Mouse (Mus musculus): ENCODE measurements at regions not wholly inside any gene's neighbourhood (a gene's known extent, or its start where the extent isn't known, plus 50 kb on each side); places are given as distances from the start of the nearest gene placed in this dataset.
A peak's percentile ranks its signal among the peaks of the same experiment; 100 is the strongest.

DNA sequence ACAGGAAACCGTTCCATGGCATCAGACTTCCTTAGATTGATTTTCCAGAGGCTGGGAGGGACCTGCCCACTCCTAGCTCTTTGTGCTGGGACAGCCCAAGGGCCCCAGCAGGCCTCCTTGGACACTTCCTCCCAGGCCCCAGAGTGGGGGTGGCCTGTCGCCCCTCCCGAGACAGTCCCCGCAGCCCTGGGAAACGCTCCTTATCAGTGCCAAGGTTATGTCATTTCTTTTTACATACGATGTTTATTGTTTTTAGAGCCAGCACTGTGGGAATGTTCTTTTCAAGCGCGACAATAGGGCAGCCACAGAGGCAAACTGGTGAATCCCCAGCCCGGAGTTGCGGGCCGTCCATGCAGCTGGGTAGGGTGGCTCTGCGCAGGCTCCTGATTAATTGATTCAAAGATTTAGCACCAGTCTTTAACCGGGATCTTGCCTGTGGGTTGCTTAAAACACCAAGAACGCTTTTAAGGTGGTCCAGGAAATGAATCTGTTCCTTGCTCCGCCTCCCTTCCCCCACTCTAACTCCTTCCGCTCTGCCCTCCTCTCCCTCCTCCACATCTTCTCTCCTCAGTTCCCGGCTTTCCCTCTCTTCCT lies 304.4 kb upstream of the Arglu1 start:
- Histone ChIP-seq H3K4me3 (ENCODE audit: low read depth, low read length) (peak overlapping the region; percentile 30), H3K4me2 (ENCODE audit: low read length) (peak overlapping the region; percentile 64), H3K4me1 (ENCODE audit: control insufficient read depth, insufficient read depth, low read length) (peaks cover 16% of the 10 kb centered on the region; the same call in 1 of the 2 replicates), H3K36me3 (ENCODE audit: control insufficient read depth, insufficient read depth, low read length) (no peaks in the 10 kb centered on the region), H3K27me3 (replicated peaks; ENCODE audit: control insufficient read depth, insufficient read depth, low read length) (no peaks in the 10 kb centered on the region), H3K9me3 (replicated peaks; ENCODE audit: control insufficient read depth, low read length) (no peaks in the 10 kb centered on the region), H3K9ac (ENCODE audit: low read length) (peak overlapping the region; percentile 60), H3K27ac (ENCODE audit: low read depth, low read length) (peak overlapping the region; percentile 56; the same call in 1 of the 2 replicates)
- DNase-seq (ENCODE audit: low spot score) (peak; percentile 59), ATAC-seq (peak; percentile 66)
- under 1% methylated on average over 17 of the region's 17 CpGs for WGBS

DNA sequence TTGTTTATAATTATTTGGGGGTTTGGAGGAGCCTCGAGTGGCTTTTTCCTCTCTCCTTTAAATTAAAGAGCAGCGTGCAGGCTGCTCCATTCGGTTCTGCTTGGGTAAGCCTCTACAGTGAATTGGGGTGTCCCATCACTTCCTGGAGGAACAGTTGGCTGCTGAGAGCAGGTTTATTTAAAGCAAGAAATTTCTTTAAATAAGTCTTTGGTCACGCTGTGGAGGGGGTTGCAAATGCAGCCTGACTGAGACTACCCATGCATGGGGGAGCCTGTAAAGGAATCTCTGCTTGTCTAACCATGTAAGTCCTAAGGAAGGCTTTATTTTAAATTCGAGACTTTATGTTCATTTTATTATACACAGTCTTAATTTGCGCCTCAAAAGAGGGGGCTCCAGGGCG lies 303.7 kb upstream of the Arglu1 start:
- H3K4me3 ChIP-seq (ENCODE audit: low read depth, low read length) = 0 out of 2 replicates have a peak overlapping the region, but pooled peaks have one; percentile 30
- H3K4me1 ChIP-seq (ENCODE audit: control insufficient read depth, insufficient read depth, low read length) = peaks cover 16% of the 10 kb centered on the region; the same call in 1 of the 2 replicates
- no peaks in the 10 kb centered on the region for H3K9me3 ChIP-seq (replicated peaks; ENCODE audit: control insufficient read depth, low read length)
- H3K36me3 ChIP-seq (ENCODE audit: control insufficient read depth, insufficient read depth, low read length) = no peaks in the 10 kb centered on the region
- H3K27ac ChIP-seq (ENCODE audit: low read depth, low read length) = no peak overlapping the region
- DNase-seq (ENCODE audit: low spot score) = no peak
- peak overlapping the region; percentile 60; the same call in 1 of the 2 replicates for H3K9ac ChIP-seq (ENCODE audit: low read length)
- H3K27me3 ChIP-seq (replicated peaks; ENCODE audit: control insufficient read depth, insufficient read depth, low read length) = no peaks in the 10 kb centered on the region
- ATAC-seq = peak; percentile 13; the same call in 1 of the 2 replicates
- H3K4me2 ChIP-seq (ENCODE audit: low read length) = peak overlapping the region; percentile 64; the same call in 1 of the 2 replicates
- 8% methylated on average over 7 of the region's 7 CpGs for WGBS

DNA sequence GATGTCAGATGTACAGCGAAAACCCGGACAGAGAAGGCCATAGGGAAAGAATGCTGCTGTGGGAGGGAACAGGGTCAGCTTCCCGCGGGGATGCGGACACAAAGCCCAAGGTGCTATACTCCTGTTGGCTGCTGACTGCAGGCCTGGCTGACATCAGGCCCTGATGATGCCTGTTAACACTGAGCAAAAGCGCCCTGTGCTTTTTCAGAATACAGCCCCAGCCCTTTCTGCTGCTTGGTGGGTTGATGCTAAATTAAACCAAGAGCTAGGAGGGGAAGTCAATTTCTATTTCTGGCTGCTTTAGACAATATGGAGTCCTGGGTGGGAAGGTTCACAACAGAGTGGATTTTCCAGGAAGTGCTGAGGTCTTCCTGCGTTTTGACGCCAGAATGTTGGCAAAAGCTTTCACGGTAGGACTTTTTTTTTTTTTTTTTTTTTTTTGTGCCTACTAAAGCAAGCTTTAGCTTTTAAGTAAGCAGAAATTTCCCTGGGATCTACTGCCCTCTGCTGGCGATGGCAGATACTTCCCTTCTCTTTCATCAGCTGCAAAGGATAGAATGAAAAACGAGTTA lies 302.2 kb upstream of the Arglu1 start:
- peak; percentile 94 for DNase-seq (ENCODE audit: low spot score)
- peak overlapping the region; percentile 30; the same call in 1 of the 2 replicates for H3K4me2 ChIP-seq (ENCODE audit: low read length)
- no peak overlapping the region for H3K4me3 ChIP-seq (ENCODE audit: low read depth, low read length)
- no peaks in the 10 kb centered on the region for H3K9me3 ChIP-seq (replicated peaks; ENCODE audit: control insufficient read depth, low read length)
- no peaks in the 10 kb centered on the region for H3K27me3 ChIP-seq (replicated peaks; ENCODE audit: control insufficient read depth, insufficient read depth, low read length)
- WGBS = 9% methylated on average over 11 of the region's 11 CpGs
- peak; percentile 36; the same call in 1 of the 2 replicates for ATAC-seq
- no peaks in the 10 kb centered on the region for H3K36me3 ChIP-seq (ENCODE audit: control insufficient read depth, insufficient read depth, low read length)
- no peak overlapping the region for H3K27ac ChIP-seq (ENCODE audit: low read depth, low read length)
- no peak overlapping the region; the same call in 1 of the 2 replicates for H3K9ac ChIP-seq (ENCODE audit: low read length)
- H3K4me1 ChIP-seq (ENCODE audit: control insufficient read depth, insufficient read depth, low read length) = peaks cover 16% of the 10 kb centered on the region; the same call in 1 of the 2 replicates

DNA sequence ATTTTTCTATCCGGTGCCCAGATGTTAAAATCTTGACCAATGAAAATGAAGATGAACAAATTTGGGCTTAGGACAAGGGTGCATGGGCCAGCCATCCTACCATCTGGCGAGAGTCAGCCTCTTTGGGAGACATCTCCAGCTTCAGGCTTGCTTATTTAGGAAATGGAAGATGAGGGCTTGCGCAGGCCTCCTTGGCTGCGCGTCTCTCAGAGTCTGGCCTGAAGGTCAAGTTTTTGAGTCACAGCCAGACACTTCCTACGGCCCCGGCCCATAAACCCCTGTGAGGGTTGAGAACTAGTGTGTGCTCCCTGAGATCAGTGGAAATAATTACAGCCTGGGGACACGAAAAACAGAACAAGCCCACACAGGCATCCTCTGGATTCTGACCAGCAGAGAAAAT lies 300.7 kb upstream of the Arglu1 start:
- no peaks in the 10 kb centered on the region for H3K27me3 ChIP-seq (replicated peaks; ENCODE audit: control insufficient read depth, insufficient read depth, low read length)
- WGBS = 83% methylated on average over 8 of the region's 8 CpGs
- H3K4me1 ChIP-seq (ENCODE audit: control insufficient read depth, insufficient read depth, low read length) = peaks cover 16% of the 10 kb centered on the region; the same call in 1 of the 2 replicates
- H3K27ac ChIP-seq (ENCODE audit: low read depth, low read length) = no peak overlapping the region
- DNase-seq (ENCODE audit: low spot score) (no peak), ATAC-seq (no peak)
- H3K4me2 ChIP-seq (ENCODE audit: low read length) = no peak overlapping the region
- H3K36me3 ChIP-seq (ENCODE audit: control insufficient read depth, insufficient read depth, low read length) = no peaks in the 10 kb centered on the region
- H3K4me3 ChIP-seq (ENCODE audit: low read depth, low read length) = no peak overlapping the region
- H3K9me3 ChIP-seq (replicated peaks; ENCODE audit: control insufficient read depth, low read length) = no peaks in the 10 kb centered on the region
- no peak overlapping the region for H3K9ac ChIP-seq (ENCODE audit: low read length)

DNA sequence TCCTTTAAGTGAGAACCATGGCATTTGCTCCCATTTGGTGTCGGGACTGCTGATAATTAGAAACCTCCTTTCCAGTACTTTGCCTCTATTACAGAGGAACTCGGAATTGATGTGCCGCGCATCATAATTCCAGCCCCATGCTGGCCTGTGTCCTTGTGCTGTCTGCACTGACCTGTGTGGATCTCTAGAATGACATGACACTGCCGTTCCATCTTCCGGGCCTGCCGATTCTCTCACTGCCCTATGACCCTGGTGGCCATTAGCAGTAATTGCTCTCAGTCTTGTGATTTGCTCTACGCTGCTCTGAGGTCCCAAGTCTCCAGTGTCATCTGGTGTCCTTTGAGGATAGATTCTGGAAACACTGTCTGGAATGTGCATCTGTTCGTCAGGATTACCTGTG lies 295.7 kb upstream of the Arglu1 start:
- H3K9ac ChIP-seq (ENCODE audit: low read length) = no peak overlapping the region
- WGBS = 90% methylated on average over 9 of the region's 9 CpGs
- no peak overlapping the region for H3K4me3 ChIP-seq (ENCODE audit: low read depth, low read length)
- H3K9me3 ChIP-seq (replicated peaks; ENCODE audit: control insufficient read depth, low read length) = no peaks in the 10 kb centered on the region
- H3K27ac ChIP-seq (ENCODE audit: low read depth, low read length) = no peak overlapping the region
- H3K4me2 ChIP-seq (ENCODE audit: low read length) = no peak overlapping the region
- H3K36me3 ChIP-seq (ENCODE audit: control insufficient read depth, insufficient read depth, low read length) = no peaks in the 10 kb centered on the region
- peaks cover 4% of the 10 kb centered on the region; the same call in 1 of the 2 replicates for H3K4me1 ChIP-seq (ENCODE audit: control insufficient read depth, insufficient read depth, low read length)
- H3K27me3 ChIP-seq (replicated peaks; ENCODE audit: control insufficient read depth, insufficient read depth, low read length) = no peaks in the 10 kb centered on the region
- DNase-seq (ENCODE audit: low spot score) = no peak
- no peak for ATAC-seq

DNA sequence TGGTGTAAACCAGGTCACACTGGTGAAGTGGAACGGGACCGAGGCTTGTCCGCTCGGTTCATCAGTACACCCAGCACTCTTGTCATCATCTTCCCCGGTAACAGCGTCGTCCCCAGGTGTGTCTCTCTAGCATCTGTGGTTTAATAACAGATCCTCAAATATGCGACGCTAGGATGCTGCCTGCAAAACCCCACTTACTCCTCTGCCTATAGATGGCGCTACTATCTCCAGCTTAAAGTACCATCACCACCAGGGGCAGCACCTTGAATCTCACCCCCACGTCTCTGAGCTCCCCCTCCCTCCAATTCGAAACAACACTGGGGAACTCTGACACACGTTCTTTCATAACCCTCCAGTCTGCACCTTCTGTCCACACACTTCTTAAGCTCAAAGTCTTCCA lies 295.1 kb upstream of the Arglu1 start:
- H3K4me3 ChIP-seq (ENCODE audit: low read depth, low read length) = no peak overlapping the region
- peaks cover 4% of the 10 kb centered on the region; the same call in 1 of the 2 replicates for H3K4me1 ChIP-seq (ENCODE audit: control insufficient read depth, insufficient read depth, low read length)
- ATAC-seq = no peak
- no peaks in the 10 kb centered on the region for H3K27me3 ChIP-seq (replicated peaks; ENCODE audit: control insufficient read depth, insufficient read depth, low read length)
- 89% methylated on average over 13 of the region's 13 CpGs for WGBS
- H3K36me3 ChIP-seq (ENCODE audit: control insufficient read depth, insufficient read depth, low read length) = no peaks in the 10 kb centered on the region
- H3K27ac ChIP-seq (ENCODE audit: low read depth, low read length) = no peak overlapping the region
- DNase-seq (ENCODE audit: low spot score) = no peak
- H3K4me2 ChIP-seq (ENCODE audit: low read length) = no peak overlapping the region
- H3K9ac ChIP-seq (ENCODE audit: low read length) = peak overlapping the region; percentile 13; the same call in 1 of the 2 replicates
- no peaks in the 10 kb centered on the region for H3K9me3 ChIP-seq (replicated peaks; ENCODE audit: control insufficient read depth, low read length)

DNA sequence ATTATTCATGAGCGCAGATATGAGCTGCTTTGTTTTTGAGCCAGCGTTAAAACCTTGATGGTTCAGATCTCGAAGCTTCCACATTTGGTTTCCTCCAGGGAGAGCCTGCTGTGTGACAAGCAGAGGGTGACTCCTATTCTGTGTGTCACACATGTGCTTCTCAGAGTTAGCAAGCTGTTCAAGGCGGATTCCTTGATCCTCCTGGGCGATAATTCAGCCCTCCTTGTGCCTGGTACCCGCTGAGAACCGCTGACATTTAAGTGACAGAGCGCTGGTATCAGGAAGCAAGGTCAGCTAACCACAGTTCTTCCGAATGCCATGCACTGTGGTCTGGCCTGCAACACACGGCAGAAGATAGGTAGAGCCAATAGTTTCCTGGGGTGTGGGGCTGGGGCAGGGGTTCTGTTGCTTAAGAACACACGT lies 294.5 kb upstream of the Arglu1 start:
- Histone ChIP-seq H3K36me3 (ENCODE audit: control insufficient read depth, insufficient read depth, low read length) (no peaks in the 10 kb centered on the region), H3K4me3 (ENCODE audit: low read depth, low read length) (no peak overlapping the region), H3K9ac (ENCODE audit: low read length) (peak overlapping the region; percentile 13; the same call in 1 of the 2 replicates), H3K27me3 (replicated peaks; ENCODE audit: control insufficient read depth, insufficient read depth, low read length) (no peaks in the 10 kb centered on the region), H3K27ac (ENCODE audit: low read depth, low read length) (no peak overlapping the region), H3K9me3 (replicated peaks; ENCODE audit: control insufficient read depth, low read length) (no peaks in the 10 kb centered on the region), H3K4me1 (ENCODE audit: control insufficient read depth, insufficient read depth, low read length) (peaks cover 4% of the 10 kb centered on the region; the same call in 1 of the 2 replicates), H3K4me2 (ENCODE audit: low read length) (peak overlapping the region; percentile 21; the same call in 1 of the 2 replicates)
- DNase-seq (ENCODE audit: low spot score) (no peak), ATAC-seq (peak; percentile 33; the same call in 1 of the 2 replicates)
- WGBS = 31% methylated on average over 11 of the region's 11 CpGs

DNA sequence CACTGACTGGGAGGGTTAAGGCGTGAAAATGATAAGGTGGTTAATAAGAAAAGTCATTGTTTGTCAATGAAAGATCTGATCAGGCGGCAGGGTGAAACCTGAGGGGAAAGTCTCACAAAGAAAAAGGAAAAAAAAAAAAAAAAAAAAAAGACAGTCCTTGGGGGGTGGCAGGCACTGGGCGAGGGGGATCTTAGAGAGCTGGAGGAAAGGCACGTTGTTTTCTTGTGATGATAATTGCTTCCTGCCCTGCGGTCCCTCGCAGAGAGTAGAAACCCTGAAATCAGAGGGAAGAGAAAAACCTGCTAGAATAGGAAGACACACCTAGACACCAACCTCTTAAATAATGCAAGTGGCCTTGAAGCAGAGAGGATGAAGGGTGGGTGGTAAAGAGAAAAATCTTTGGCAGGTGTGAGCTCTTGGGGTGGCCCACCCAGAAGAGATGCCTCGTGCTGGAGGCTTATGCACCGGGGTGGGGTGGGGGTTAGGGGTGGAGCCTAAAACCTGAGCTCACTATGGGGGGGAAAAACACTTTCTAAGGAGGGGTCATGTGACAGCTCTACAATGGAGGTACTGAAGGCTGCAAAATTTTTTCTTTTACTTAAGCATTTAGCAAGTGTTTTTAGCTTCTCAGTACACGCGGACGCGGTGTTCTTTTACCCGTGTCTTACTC lies 294.0 kb upstream of the Arglu1 start:
- Histone ChIP-seq H3K9ac (ENCODE audit: low read length) (no peak overlapping the region; the same call in 1 of the 2 replicates), H3K36me3 (ENCODE audit: control insufficient read depth, insufficient read depth, low read length) (no peaks in the 10 kb centered on the region), H3K9me3 (replicated peaks; ENCODE audit: control insufficient read depth, low read length) (no peaks in the 10 kb centered on the region), H3K4me2 (ENCODE audit: low read length) (peak overlapping the region; percentile 21; the same call in 1 of the 2 replicates), H3K27ac (ENCODE audit: low read depth, low read length) (no peak overlapping the region), H3K27me3 (replicated peaks; ENCODE audit: control insufficient read depth, insufficient read depth, low read length) (no peaks in the 10 kb centered on the region), H3K4me1 (ENCODE audit: control insufficient read depth, insufficient read depth, low read length) (peaks cover 4% of the 10 kb centered on the region; the same call in 1 of the 2 replicates), H3K4me3 (ENCODE audit: low read depth, low read length) (no peak overlapping the region)
- DNase-seq (ENCODE audit: low spot score) = no peak
- WGBS = 9% methylated on average over 13 of the region's 13 CpGs
- ATAC-seq = peak; percentile 67

Data from forebrain, embryonic 14.5 days (tissue).